Mouse (Mus musculus) forebrain, embryonic 11.5 days (tissue): ENCODE results near the gene Hspa1l. TPM values are rescaled to one million over a fixed set of nuclear protein-coding genes. Genes with fewer than 3 reads are reported as not detected.

Source experiments
- ATAC-seq: fragments of 200-750 bp; cut with Nextera tagmentation; replicated peaks from 2 replicates; pipeline ENCODE4 v1.8.0; 2017; ENCODE audit warnings: moderate TSS enrichment; ENCODE audit not compliant: low FRiP score
- DNase-seq: peaks from one replicate; pipeline ENCODE4 v3.0.0-alpha.2; 2017; ENCODE audit warnings: low spot score
- H3K27ac ChIP-seq: fragments of 300-500 bp; sonication (generic); 2 replicates; pipeline ENCODE4 v1.5.1; 2014; ENCODE audit warnings: low read depth, low read length
- H3K27me3 ChIP-seq: fragments of 300-500 bp; sonication (generic); 2 replicates; pipeline ENCODE4 v1.6.1; 2014; ENCODE audit warnings: mild to moderate bottlenecking, low read length, mixed read lengths; ENCODE audit not compliant: control insufficient read depth, insufficient read depth
- H3K36me3 ChIP-seq: fragments of 300-500 bp; sonication (generic); 2 replicates; pipeline ENCODE4 v1.6.1; 2014; ENCODE audit warnings: mild to moderate bottlenecking, low read length, moderate library complexity, mixed read lengths; ENCODE audit not compliant: control insufficient read depth, insufficient read depth
- H3K4me1 ChIP-seq: fragments of 300-500 bp; sonication (generic); replicated peaks from 2 replicates; pipeline ENCODE4 v1.6.1; 2014; ENCODE audit warnings: low read length, mixed read lengths; ENCODE audit not compliant: control insufficient read depth, insufficient read depth
- H3K4me2 ChIP-seq: fragments of 300-500 bp; sonication (generic); 2 replicates; pipeline ENCODE4 v1.6.1; 2014; ENCODE audit warnings: low read depth, mild to moderate bottlenecking, low read length, moderate library complexity, mixed read lengths; ENCODE audit not compliant: severe bottlenecking
- H3K4me3 ChIP-seq: fragments of 300-500 bp; sonication (generic); 2 replicates; pipeline ENCODE4 v1.5.1; 2014; ENCODE audit warnings: low read depth, low read length
- H3K9ac ChIP-seq: fragments of 300-500 bp; sonication (generic); 2 replicates; pipeline ENCODE4 v1.6.1; 2014; ENCODE audit warnings: low read length
- H3K9me3 ChIP-seq: fragments of 300-500 bp; sonication (generic); 2 replicates; pipeline ENCODE4 v1.6.1; 2016; ENCODE audit warnings: low read length, mixed read lengths; ENCODE audit not compliant: control insufficient read depth
- WGBS: fragments of 180-500 bp; shearing (Covaris S2); extraction: QIAGEN DNeasy Blood & Tissue Kit; methylation state at CpG from one replicate; pipeline ENCODE4 v1.1.7; 2014; 5-methylcytosine and 5-hydroxymethylcytosine counted together
- polyA plus RNA-seq: library from polyadenylated mRNA; unstranded; fragments of >200 nt; fragmentation: Nextera tagmentation; extraction: Ambion mirVana; gene quantifications from 2 replicates; pipeline ENCODE4 v1.2.1, GENCODE M21; 2014

Hspa1l gene
- polyA plus RNA-seq, 1 experiment from 2014 or later: 1.8 TPM

DNA sequence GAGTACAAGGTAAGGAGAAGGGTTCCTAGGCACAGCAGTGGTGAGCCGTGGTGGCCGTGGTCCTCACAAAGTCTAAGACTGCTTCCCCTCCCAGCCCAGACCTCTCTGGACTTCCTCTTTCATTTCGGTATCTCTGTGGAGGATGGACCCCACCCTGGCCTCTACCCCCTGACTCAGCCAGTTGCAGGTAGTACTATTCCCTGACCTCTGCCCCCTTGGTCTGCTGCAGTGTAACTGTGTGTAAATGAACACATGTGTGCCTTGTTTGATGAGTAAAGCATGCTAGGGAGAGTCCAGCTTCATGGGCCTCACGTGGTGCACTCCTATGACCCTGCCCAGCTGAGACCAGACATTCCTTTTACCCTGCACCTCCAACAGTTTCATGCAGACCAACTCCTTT, 51.3 kb downstream of the Hspa1l start:
- no peaks in the 10 kb centered on the region for H3K9me3 ChIP-seq
- DNase-seq (peak; percentile 48), ATAC-seq (no peak)
- H3K4me1 ChIP-seq: peaks cover 13% of the 10 kb centered on the region
- H3K27ac ChIP-seq: no peak overlapping the region
- no peak overlapping the region for H3K4me3 ChIP-seq
- H3K4me2 ChIP-seq: no peak overlapping the region
- no peak overlapping the region for H3K9ac ChIP-seq
- no peaks in the 10 kb centered on the region for H3K27me3 ChIP-seq
- no peaks in the 10 kb centered on the region; the same call in 1 of the 2 replicates for H3K36me3 ChIP-seq
- 83% methylated on average over 4 of the region's 4 CpGs for whole genome bisulfite sequencing

DNA sequence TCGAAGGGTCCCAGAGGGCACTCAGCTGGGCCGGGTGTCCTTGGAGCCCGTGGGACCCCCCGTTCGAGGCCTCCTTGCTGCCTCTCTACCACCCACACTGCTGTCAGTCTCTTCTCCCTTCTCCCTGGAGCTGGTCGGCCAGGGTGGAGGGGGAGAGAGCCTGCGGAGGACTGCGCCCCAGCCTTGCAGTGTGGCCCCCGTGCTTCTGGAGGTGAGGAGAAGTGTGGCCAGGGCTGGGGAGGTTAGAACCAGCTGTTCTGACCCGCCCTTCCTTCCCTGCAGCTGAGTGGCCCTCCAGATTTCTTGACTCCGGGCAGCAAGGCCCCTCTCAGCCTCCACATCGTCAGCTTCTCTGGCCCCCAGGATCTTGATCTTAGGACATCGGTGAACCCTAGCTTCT, 51.8 kb downstream of the Hspa1l start:
- Histone ChIP-seq H3K27me3 (no peaks in the 10 kb centered on the region), H3K4me1 (peaks cover 13% of the 10 kb centered on the region), H3K9ac (no peak overlapping the region), H3K4me3 (no peak overlapping the region), H3K9me3 (no peaks in the 10 kb centered on the region), H3K27ac (no peak overlapping the region), H3K36me3 (no peaks in the 10 kb centered on the region; the same call in 1 of the 2 replicates), H3K4me2 (no peak overlapping the region)
- DNase-seq: peak; percentile 40
- 78% methylated on average over 13 of the region's 13 CpGs for WGBS
- no peak for ATAC-seq

DNA sequence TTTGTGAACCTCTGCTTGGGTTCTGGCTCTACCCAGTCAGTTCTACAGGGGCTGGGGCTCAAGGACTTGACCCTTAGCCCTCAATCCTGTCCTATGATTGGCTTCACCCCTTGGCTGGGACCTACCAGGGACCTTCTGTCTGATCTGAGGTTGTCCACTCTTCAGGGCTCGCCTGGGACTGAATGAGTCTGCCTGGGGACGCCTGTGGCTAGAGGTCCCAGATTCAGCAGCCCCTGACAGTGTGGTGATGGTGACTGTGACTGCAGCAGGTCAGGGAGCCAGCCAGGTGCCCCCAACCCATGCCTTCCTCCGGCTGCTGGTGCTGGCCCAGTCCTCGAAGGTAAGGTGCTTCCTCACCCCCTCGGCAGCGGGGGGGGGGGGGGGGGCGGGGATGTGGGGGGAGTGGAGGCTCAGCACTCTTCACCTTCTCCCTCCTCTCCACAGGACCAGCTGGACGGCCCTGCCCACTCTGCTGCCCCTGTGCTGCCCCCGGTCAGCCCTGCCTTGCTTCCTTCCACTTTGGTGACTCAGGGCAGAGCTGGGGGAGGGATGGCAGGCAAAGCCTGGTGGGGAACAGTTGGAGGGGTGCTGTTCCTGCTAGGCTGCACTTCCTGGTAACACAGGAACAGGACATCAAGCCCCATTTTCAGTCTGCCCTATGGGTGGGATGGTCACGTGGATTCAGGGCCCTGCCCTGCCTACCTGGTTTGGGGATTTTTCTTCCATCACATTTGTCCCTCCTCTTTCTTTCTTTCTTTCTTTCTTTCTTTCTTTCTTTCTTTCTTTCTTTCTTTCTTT, 52.4 kb downstream of the Hspa1l start:
- peak; percentile 48 for DNase-seq
- H3K4me3 ChIP-seq: no peak overlapping the region
- H3K27ac ChIP-seq: no peak overlapping the region
- WGBS: 76% methylated on average over 8 of the region's 10 CpGs
- H3K9me3 ChIP-seq: no peaks in the 10 kb centered on the region
- no peaks in the 10 kb centered on the region for H3K27me3 ChIP-seq
- peaks cover 16% of the 10 kb centered on the region for H3K4me1 ChIP-seq
- H3K36me3 ChIP-seq: no peaks in the 10 kb centered on the region; the same call in 1 of the 2 replicates
- H3K4me2 ChIP-seq: no peak overlapping the region
- no peak overlapping the region for H3K9ac ChIP-seq
- no peak for ATAC-seq

DNA sequence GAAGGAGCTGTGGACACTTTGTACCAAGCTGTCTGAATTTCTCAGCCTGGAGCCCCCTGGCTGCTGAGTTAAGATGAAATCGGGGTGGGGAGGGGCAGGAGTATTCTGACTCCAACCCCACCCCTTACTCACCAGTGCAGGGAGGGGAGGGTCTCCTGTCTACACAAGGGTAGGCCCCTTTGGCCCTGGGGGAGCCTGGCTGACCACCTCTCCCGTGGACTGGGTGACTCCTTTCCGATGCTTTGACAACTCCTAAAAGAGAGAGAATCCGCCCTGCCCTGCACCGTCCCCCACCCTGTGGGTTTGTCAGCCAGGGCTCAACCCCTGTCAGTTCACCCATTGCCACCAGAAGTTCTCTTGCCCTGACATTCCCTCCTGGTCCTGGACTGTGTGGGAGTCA, 53.7 kb downstream of the Hspa1l start:
- H3K27ac ChIP-seq: no peak overlapping the region
- DNase-seq: peak; percentile 51
- no peak overlapping the region for H3K4me2 ChIP-seq
- H3K9ac ChIP-seq: no peak overlapping the region
- no peak overlapping the region for H3K4me3 ChIP-seq
- peaks cover 19% of the 10 kb centered on the region for H3K4me1 ChIP-seq
- H3K27me3 ChIP-seq: no peaks in the 10 kb centered on the region
- ATAC-seq: no peak
- 84% methylated on average over 5 of the region's 5 CpGs for WGBS
- H3K36me3 ChIP-seq: no peaks in the 10 kb centered on the region; the same call in 1 of the 2 replicates
- H3K9me3 ChIP-seq: no peaks in the 10 kb centered on the region

DNA sequence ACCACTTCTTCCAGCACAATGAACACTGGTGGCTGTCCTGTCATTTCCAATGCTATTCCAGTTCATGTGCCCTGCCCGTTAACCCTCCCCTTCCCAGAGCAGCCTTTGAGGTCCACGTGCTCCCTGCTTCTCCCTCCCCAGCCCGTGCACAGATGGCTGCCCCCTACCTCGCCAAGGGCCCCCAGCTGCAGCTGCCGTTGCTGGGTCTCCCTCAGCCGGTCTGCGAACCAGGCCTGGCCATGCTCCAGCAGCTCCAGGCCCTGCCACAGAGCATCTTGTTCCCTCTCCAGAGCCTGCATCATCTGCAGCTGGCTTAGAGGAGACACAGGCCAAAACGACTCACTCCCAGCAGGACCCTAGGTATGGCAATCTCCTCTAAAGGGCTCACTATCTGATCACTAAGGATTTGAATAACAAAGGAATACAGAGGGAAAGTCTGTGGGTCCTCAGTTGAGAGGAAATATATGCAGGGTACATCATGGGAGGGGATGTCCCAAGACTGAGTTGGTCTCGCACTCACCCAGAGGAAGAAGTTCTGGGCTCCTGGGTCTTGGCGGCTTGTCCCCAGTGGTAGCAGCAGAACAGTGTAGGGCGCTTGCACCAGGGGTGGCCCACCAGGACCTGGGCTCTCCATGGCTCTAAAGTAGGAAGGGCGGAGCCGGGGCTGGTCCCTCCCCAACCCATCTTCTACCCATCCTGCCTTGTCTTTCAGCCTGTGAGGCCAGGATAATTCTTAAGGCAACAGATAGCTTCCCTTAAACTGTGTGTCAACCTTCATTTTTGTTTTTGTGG, 55.0 kb downstream of the Hspa1l start, which contains the start of gene Sapcd1:
Sapcd1 (minus strand) TSS at position 740 of the 792 bp plus-strand sequence.
- DNase-seq: peak; percentile 60
- H3K4me3 ChIP-seq: no peak within 1 kb of the TSS
- 34% methylated on average over 13 of the region's 13 CpGs for WGBS
- H3K9ac ChIP-seq: peak within 1 kb of the TSS; percentile 37
- peak; percentile 60 for ATAC-seq
- H3K36me3 ChIP-seq: no peaks in the 10 kb centered on the region; the same call in 1 of the 2 replicates
- peak within 1 kb of the TSS; percentile 11; the same call in 1 of the 2 replicates for H3K4me2 ChIP-seq
- peaks cover 13% of the 10 kb centered on the region for H3K4me1 ChIP-seq
- H3K9me3 ChIP-seq: no peaks in the 10 kb centered on the region
- H3K27ac ChIP-seq: peak within 1 kb of the TSS; percentile 53; the same call in 1 of the 2 replicates
- H3K27me3 ChIP-seq: no peaks in the 10 kb centered on the region

DNA sequence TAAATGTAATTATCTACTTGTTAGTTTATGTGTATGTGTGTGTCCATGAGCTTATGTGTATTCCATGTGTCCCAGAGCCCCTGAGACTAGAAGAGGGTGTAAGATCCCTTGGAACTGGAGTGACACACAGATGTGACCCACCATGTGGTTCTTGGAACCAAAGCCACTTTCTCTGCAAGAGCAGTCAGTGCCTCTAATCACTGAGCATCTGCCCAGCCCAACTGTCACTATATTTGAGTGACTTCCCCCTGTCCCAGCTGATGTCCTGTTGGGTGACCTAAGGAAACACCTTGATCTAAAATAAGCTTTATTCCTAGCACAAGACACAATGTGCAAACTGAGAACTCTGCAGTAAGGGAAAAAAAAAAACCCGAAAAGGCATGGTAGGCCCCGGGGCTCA, 55.8 kb downstream of the Hspa1l start:
- H3K4me1 ChIP-seq: peaks cover 13% of the 10 kb centered on the region
- no peaks in the 10 kb centered on the region for H3K9me3 ChIP-seq
- no peak overlapping the region for H3K27ac ChIP-seq
- ATAC-seq (no peak), DNase-seq (peak; percentile 38)
- H3K36me3 ChIP-seq: no peaks in the 10 kb centered on the region
- 85% methylated on average over 2 of the region's 2 CpGs for WGBS
- H3K4me3 ChIP-seq: no peak overlapping the region
- no peaks in the 10 kb centered on the region for H3K27me3 ChIP-seq
- no peak overlapping the region for H3K9ac ChIP-seq
- H3K4me2 ChIP-seq: no peak overlapping the region

Other genes starting within 250 kb of the Hspa1l start
- gene C4b, start 228.8 kb upstream of the Hspa1l start, polyA plus RNA-seq: 0.05 TPM in 1 of 2 replicates, not detected in the other
- not detected in 2 replicates for gene Cyp21a1, start 168.1 kb upstream of the Hspa1l start, polyA plus RNA-seq
- 26.3 and 28.3 TPM in 2 replicates for gene Stk19, start 135.8 kb upstream of the Hspa1l start, polyA plus RNA-seq
- gene Dxo, start 135.7 kb upstream of the Hspa1l start, polyA plus RNA-seq: 78.5 and 84.9 TPM in 2 replicates
- gene Skiv2l, start 122.5 kb upstream of the Hspa1l start, polyA plus RNA-seq: 53.1 and 55.1 TPM in 2 replicates
- gene Nelfe, start 122.3 kb upstream of the Hspa1l start, polyA plus RNA-seq: 143 and 144 TPM in 2 replicates
- 2.6 and 3.3 TPM in 2 replicates for gene Cfb, start 110.2 kb upstream of the Hspa1l start, polyA plus RNA-seq
- gene Zbtb12, start 93.2 kb upstream of the Hspa1l start, polyA plus RNA-seq: 2.1 and 2.8 TPM in 2 replicates
- gene Gm20547, start 90.7 kb upstream of the Hspa1l start, polyA plus RNA-seq: not detected in 2 replicates
- gene C2, start 74.4 kb upstream of the Hspa1l start, polyA plus RNA-seq: 1.1 and 1.7 TPM in 2 replicates
- 90.4 and 96.8 TPM in 2 replicates for gene Ehmt2, start 74.2 kb upstream of the Hspa1l start, polyA plus RNA-seq
- not detected in 2 replicates for gene Slc44a4, start 58.2 kb upstream of the Hspa1l start, polyA plus RNA-seq
- gene Neu1, start 41.5 kb upstream of the Hspa1l start, polyA plus RNA-seq: 12.8 and 13.4 TPM in 2 replicates
- gene Hspa1b, start 13.5 kb upstream of the Hspa1l start, polyA plus RNA-seq: 0.24 TPM in 1 of 2 replicates, not detected in the other
- not detected in 2 replicates for gene Gm20481, start 2.8 kb upstream of the Hspa1l start, polyA plus RNA-seq
- 1.6 TPM in 2 replicates for gene Hspa1a, start 547 bp upstream of the Hspa1l start, polyA plus RNA-seq
- 288 and 292 TPM in 2 replicates for gene Lsm2, start 9.2 kb downstream of the Hspa1l start, polyA plus RNA-seq
- 169 and 174 TPM in 2 replicates for gene Vars, start 28.3 kb downstream of the Hspa1l start, polyA plus RNA-seq
- 0.15 and 0.27 TPM in 2 replicates for gene Vwa7, start 43.9 kb downstream of the Hspa1l start, polyA plus RNA-seq
- 4.0 and 4.1 TPM in 2 replicates for gene Sapcd1, start 55.3 kb downstream of the Hspa1l start, polyA plus RNA-seq
- gene Msh5, start 74.0 kb downstream of the Hspa1l start, polyA plus RNA-seq: 5.8 and 7.9 TPM in 2 replicates
- gene Clic1, start 77.3 kb downstream of the Hspa1l start, polyA plus RNA-seq: 67.7 and 74.5 TPM in 2 replicates
- gene Ddah2, start 86.3 kb downstream of the Hspa1l start, polyA plus RNA-seq: 489 and 543 TPM in 2 replicates
- gene Ly6g6c, start 92.7 kb downstream of the Hspa1l start, polyA plus RNA-seq: 0.20 TPM in 1 of 2 replicates, not detected in the other
- 1.3 and 1.6 TPM in 2 replicates for gene Mpig6b, start 93.5 kb downstream of the Hspa1l start, polyA plus RNA-seq
- gene Ly6g6e, start 104.2 kb downstream of the Hspa1l start, polyA plus RNA-seq: 0.39 and 0.57 TPM in 2 replicates
- 1.7 and 1.8 TPM in 2 replicates for gene Ly6g6d, start 105.4 kb downstream of the Hspa1l start, polyA plus RNA-seq
- gene Ly6g6f, start 112.9 kb downstream of the Hspa1l start, polyA plus RNA-seq: 0.72 and 0.88 TPM in 2 replicates
- gene Abhd16a, start 116.6 kb downstream of the Hspa1l start, polyA plus RNA-seq: 52.6 and 53.8 TPM in 2 replicates
- not detected in 2 replicates for gene Ly6g5c, start 135.6 kb downstream of the Hspa1l start, polyA plus RNA-seq
- gene Ly6g5b, start 142.7 kb downstream of the Hspa1l start, polyA plus RNA-seq: 1.4 and 1.9 TPM in 2 replicates
- gene Gpank1, start 148.8 kb downstream of the Hspa1l start, polyA plus RNA-seq: 29.5 and 33.7 TPM in 2 replicates
- gene Csnk2b, start 149.3 kb downstream of the Hspa1l start, polyA plus RNA-seq: 296 and 297 TPM in 2 replicates
- gene D17H6S53E, start 153.7 kb downstream of the Hspa1l start, polyA plus RNA-seq: 8.6 and 8.7 TPM in 2 replicates
- gene Apom, start 159.3 kb downstream of the Hspa1l start, polyA plus RNA-seq: 0.64 and 0.88 TPM in 2 replicates
- 96.6 and 100 TPM in 2 replicates for gene Bag6, start 162.5 kb downstream of the Hspa1l start, polyA plus RNA-seq
- gene Prrc2a, start 192.2 kb downstream of the Hspa1l start, polyA plus RNA-seq: 277 and 281 TPM in 2 replicates
- gene Aif1, start 203.4 kb downstream of the Hspa1l start, polyA plus RNA-seq: 2.9 and 3.5 TPM in 2 replicates
- gene Lst1, start 215.7 kb downstream of the Hspa1l start, polyA plus RNA-seq: 3.8 and 4.7 TPM in 2 replicates
- gene Ltb, start 221.7 kb downstream of the Hspa1l start, polyA plus RNA-seq: 0.17 and 0.41 TPM in 2 replicates
- gene Tnf, start 229.3 kb downstream of the Hspa1l start, polyA plus RNA-seq: not detected in 2 replicates
- gene Lta, start 232.6 kb downstream of the Hspa1l start, polyA plus RNA-seq: not detected in 2 replicates
- gene Gm16181, start 248.1 kb downstream of the Hspa1l start, polyA plus RNA-seq: 0.85 TPM in 1 of 2 replicates, not detected in the other